Mouse (Mus musculus) megakaryocyte-erythroid progenitor cell, adult 5-6 weeks (primary cell): Measurements from ENCODE around the gene Gldc. TPM values are rescaled to one million over a fixed set of nuclear protein-coding genes. Genes with fewer than 3 reads are reported as not detected.

Experiments used
- ATAC-seq: replicated peaks from 2 replicates; pipeline ENCODE4 v1.8.0; 2016; ENCODE audit warnings: mild to moderate bottlenecking, inconsistent platforms; ENCODE audit not compliant: severe bottlenecking, poor library complexity, low FRiP score, low TSS enrichment
- total RNA-seq, 2 experiments: library from RNA; stranded (forward) in 1 of 2; stranded (reverse) in 1 of 2; fragments of 200-1000, 215-1000 nt in 1 of 2; fragments of >200 nt in 1 of 2; fragmentation: Nextera tagmentation in 1 of 2; gene quantifications; 2 replicates each; pipeline ENCODE4 v1.2.3; 2014 to 2017

Gldc gene
- total RNA-seq, 2 experiments from 2014 or later, result not detected

DNA sequence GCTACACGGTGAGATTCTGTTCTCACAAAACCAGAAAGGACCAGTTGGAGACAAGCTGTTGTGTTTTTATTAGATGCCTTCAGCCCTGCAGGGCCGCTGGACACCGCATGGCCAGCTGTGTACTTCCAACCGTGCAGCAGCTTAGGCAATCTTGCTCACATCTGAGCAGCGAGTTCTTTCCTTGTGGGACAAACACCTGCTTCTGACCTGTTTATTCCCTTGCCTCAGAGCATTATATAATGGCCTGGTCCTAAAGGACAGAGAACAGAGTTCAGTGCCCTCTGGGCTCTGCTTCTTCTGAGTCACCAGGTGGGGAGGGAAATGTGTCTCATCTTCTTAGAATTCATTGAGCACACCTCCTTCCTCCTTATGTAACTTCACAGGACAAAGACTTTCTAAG, 12.4 kb downstream of the Gldc start:
- no peak for ATAC-seq

DNA sequence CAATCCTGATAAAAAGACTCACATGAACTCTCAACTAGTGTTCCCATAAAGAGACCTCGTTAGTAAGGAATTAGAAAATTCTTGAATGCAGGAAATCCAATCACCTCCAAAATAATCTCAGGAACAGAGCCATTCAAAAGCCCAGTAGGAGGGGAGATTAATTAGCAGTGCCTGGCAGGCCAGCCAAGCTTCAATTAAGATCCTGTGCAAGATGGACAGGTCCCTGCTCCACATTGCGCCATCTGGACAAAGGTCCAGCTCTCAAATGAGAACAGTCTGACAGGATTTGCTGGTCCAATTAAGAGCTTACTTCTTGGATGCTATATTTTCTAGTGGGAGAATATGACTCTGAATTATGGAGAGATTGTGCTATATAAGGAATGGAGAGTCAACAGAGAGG, 15.2 kb downstream of the Gldc start:
- ATAC-seq, result no peak

DNA sequence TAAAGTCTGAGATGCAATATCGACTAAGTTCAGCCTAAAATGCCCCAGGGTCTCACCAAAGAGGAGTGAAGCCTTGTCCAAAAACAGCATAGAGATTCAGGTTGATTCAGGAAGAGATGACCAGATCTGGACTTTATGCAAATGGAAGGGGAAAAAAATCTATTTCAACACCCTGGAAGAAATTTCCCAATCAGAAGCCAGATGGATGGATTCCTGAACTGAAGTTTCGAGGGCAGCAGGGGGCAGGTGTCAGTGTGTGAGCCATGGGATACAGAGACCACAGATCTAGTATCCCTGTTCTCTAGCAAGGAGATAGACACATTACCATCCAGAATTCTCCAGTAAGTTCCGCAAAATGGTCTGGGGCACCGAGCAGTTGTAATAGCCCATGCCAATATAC, 17.0 kb downstream of the Gldc start:
- ATAC-seq, result no peak

DNA sequence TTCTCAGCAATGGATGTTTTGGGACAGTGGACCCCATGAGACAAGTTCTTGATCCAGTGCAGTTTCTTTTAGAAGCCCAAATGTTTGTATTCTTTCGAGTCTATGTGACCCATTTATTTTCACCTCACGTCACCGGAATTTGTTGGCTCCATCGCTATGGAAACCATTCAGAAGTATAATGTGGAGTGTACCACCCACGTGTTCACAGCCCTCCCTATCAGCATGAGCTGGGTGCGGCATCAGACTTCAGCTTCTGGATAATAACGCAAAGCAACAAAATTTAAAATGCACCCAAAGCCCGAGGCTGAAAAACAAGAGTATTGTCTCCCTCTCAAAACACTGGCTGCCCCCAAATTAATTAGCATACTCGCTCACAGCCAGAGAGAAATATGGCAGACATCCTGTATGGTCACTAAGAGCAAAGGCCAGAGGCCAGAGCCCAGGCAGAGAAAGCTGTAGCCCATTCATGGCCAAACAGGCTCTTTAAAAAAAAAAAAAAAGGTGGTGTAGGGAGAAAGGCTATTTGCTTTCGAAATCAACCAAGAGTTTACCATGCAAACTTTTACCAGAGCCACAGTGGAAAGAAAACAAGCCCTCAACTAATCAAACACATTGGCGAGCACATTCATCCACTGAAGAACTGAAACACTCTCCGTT, 18.1 kb downstream of the Gldc start:
- no peak for ATAC-seq

DNA sequence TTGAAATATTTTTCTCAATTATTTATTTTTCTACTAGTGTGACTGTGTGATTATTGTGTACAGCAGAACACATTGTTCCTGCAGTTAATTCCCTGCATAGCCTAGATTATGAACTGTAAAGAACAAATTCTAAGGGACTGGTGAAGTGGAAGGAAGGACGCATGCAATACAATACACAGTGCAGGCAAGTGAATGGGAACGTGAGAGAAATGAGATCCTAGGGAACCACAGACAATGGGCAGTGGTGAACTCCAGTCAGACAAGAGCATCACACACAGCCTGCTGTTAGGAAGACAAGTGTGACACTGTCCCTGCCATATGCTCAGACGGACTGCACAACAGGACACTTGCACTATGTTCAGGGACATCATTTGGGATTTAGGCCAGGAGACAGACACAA, 21.5 kb downstream of the Gldc start:
- ATAC-seq, result no peak

DNA sequence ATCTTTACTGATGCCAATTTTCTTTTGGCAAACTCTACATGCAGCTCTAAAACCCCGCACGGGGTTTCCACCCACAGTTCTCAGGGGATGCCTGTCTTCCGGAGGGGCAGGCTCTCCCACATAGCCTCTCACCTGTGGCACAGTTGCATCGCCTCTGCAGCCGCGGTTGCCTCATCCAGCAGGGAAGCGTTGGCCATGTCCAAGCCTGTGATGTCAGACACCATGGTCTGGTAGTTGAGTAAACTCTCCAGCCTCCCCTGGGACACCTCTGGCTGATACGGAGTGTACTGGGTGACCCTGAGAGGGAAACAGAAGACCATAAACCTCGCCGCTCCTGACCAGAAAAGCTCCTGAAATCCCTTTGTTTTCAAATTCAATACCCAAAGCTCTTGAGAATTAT, 23.9 kb downstream of the Gldc start:
- no peak for ATAC-seq

DNA sequence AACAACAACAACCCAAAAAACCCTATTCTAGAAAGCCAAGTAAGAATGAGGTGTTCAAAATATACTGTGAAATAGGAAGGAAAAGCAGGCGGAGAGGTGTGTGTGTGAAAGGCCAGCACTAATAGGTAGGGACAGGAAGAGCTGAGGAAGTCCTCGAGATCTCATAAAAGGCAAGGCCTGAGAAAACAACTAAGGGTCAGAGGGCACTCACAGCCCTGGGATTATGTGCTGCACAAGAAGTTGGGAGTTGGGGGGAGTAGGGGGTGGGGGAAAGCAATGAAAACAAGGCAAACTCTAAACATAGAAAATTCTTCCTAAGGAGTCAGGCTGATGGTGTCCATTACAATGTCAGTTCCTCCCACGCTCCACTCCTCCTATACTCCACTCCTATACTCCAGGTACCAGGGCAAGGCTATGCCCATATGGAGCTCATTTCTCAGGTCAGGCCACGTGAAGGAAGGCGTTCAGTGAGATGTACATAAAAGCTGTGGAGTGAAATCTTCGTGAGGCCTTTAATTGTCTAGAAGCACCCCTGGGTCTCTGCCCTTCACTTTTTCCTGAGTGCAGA, 25.9 kb downstream of the Gldc start:
- no peak for ATAC-seq

DNA sequence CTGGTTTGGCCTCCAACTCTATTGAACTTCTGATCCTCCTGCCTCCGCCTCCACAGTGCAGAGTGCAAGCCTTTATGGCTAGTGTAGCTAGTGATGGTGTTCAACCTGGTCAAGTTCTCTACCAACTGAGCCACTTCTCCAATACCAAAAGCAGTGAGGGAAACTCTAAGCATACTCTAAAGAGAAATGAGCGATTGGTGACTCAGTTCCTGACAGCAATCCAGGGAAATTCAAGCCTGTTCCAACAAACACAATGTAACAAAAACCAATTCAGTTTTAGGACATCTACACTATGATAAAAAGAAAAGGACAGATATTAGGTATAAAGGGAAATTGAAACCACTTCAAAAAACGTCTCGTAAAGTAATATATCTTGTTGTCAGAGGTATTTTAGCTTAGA, 27.9 kb downstream of the Gldc start:
- no peak for ATAC-seq

DNA sequence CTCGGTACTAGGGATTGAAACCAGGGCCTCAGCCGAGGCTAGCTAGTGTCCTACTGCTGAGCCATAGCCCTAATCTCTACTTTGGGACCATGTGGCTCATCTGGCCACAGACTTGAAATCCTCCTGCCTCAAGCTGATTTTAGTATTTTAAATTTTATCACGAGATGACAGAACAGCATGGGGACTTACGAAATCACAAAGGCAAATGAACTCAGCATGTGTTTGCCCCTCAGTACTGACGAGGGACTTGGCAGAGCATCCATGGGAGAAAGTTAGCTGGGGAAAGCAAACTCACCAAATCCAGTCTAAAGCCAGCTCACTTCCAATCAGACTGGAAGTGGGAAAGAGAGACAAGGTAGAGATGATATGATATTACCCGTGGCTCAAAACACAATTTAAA, 28.5 kb downstream of the Gldc start:
- ATAC-seq, result no peak

DNA sequence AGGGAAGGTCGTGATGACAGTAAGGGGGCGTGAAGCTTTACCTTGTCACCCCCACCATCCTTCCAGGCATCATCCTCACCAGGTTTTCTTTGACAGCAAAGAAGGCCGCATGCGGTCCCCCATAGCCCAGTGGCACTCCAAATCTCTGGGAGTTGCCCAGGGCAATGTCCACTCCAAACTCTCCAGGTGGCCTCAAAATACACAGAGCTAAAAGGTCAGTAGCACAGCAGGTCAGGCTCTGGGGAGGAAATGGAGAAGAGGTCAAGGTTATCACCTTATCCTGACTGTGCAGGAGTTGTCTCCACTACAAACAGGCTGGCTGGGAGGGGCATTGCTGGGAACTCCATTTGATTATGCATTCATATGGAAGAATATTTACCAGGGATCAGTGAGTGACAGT, 30.1 kb downstream of the Gldc start:
- no peak for ATAC-seq

DNA sequence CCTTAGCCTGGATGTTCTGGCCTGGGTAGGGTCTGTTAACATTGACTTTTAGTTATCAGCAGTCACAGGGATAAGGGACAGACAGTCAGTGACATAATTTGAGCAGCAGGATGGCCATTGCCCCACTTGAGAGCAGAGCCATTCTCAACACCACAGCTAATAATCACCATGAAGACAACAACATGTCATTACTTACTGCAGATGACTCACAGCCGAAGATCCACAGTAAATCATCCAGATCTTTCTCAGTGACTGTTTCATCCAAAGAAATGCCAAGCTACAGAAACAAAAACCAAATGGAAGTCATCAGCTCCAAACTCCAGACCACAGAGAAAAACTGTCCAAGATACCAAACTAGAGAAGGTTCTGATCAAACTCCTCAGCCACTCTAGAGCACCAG, 38.9 kb downstream of the Gldc start:
- no peak for ATAC-seq

DNA sequence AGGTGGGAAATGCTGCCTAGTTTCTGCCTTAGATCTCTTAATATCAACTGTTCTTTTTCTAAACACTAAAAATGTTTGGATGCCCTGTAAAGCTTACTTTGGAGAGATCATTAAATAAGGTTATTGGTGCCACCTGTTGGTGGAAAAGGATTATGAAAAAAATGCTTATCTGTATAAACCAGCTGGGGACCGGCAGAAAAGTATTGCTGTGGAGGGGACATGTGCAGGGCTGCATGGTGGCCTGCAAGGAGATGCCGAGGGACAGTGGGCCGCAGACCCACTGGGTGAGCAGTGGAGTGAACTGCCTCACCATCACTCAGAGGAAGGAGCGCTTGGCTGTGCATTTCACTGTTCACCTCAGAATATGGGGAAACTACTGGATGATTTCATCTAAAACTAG, 47.1 kb downstream of the Gldc start:
- ATAC-seq, result peak; percentile 83

DNA sequence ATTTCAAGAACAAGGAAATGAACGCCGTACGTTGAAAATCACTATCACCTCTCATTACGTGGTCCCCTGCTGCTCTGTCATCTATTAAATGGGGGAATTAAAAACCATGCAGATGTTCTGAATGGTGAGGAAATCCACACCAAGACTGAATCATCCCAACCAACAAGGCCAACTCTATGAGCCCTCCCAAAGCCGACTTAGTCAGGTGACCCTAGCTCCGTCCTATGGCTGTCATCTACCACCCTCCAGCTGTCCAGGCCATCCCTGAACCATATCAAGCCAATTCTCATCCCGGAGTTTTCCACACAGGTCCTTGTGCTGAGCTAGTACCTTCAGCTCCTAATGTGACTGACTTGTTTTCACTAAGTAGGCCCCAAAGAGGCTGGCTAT, 49.6 kb downstream of the Gldc start:
- no peak for ATAC-seq

DNA sequence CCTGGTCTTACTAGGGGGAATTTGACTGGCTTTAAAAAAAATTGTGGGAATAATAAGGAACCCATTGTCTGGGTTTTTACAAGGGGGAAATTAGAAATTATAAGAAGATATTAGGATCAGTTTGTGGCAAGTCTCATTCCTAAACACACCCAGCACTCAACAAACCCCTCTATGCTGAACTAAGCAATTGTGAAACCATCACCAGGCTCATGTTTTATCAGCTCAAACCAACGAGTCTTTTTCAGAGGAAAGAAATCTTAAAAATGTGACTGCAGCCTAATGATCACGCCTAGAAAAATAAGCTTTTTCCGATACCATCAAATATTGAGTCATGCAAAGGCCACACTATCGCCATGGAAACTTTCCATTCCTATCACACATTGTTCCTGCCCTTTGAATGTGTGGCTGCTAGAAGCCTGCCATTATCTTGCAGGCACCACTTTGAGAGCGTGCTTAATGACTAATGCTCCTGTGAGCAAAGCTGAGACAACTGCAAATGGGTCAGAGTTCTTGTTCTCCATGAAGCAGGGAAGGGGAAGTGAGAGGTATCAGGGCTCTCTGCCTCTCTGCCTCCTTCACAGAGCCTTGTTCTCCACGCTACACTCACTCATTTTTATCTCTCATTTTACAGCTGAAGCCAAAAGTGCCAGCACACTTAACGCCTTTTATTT, 50.1 kb downstream of the Gldc start:
- ATAC-seq, result no peak; the same call in 1 of the 2 replicates

DNA sequence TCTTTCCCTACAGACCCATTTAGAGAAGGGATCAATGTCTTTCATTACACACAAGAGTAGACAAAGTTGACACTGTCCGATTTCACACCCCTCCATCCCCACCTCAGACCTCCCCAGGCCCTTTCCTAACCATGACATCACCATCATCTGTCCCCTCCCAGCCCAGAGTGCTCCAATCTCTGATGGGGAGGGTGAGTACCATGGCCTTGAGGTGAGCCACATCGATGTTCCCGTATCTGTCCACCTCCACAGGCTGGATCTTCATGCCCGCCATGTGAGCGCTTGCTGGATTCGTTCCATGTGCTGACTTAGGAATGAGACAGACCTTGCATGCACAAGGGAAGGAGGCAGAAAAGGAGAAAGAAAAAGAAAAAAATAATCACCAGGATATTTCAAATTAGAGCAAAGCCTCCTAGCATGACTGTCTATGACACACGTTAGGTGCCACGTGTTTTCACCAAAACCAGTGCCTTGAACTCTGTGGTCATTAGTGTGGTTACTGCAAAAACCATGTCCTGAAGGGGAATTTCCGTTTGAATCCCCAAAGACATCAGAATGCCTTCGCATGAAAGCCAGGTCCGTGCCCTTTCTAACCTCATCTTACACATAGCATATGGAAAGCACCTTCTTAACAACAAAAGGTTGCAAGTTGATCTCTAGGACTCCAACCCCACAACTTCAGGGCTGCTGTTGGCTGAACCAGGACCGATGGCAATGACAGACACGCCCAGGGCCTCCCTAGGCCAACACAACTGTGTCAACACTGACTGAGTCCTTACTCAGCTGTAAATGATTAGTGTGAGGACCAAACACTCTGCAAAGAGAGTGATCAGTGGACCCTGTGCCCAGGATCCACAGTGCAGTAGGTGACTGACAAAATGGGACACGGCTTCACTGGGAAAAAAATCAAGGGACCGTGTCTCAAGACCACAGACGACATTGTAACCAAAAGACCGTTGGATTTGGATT, 56.6 kb downstream of the Gldc start:
- ATAC-seq, result no peak

DNA sequence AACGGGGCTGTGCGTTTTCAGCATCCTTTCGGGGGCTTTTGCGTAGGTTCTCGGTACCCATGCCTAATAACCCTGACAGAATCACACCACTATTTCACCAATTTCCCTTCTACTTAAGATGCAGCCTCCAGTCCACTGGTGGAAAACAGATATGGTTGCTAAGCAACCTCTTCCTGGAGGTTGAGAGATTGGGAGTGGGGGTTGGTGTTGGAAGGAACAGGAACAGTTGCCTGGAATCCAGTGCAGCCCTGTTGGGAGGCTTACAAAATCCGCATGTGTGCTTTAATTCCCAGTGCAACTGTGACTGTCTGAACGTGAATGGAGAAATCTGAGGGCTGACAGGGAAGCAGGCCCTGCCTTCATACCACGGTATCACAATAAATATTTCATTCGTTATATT, 57.5 kb downstream of the Gldc start:
- ATAC-seq, result no peak

DNA sequence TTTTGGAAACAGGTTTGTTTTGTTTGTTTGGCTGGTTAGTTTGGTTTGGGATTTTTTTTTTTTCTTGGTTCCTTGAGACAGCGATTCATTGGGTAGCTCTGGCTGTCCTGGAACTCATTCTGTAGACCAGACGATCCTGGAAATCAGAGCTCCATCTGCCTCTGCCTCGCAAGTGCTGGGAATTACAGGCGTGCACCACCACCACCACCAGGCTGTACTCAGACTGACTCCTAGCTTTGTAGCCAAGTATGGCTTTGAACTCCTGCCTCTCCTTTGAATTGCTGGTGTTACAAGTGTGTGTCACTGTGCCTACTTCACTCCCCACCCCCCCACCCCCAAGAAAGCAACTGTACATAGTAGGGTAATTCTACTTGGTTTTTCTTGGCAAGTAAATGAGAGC, 58.0 kb downstream of the Gldc start:
- no peak for ATAC-seq

DNA sequence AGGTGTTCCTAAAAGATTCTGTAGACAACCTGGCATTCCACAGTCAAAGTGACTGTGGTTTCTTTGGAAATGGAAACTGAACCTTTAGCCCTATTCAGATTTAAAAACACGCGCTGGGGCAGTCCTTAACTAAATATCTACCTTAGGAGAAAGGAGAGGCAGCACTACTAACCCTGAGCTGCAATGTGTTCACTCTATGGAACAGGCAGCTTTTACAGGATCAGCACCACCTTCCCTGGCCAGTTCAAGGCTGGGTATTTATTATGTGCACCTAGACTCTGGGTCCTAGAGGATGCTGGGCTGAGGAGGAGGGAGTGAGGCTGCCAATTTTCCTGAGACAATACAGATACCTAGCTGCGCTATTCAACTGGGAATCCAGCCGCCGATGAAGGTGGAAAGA, 59.6 kb downstream of the Gldc start:
- ATAC-seq, result no peak

DNA sequence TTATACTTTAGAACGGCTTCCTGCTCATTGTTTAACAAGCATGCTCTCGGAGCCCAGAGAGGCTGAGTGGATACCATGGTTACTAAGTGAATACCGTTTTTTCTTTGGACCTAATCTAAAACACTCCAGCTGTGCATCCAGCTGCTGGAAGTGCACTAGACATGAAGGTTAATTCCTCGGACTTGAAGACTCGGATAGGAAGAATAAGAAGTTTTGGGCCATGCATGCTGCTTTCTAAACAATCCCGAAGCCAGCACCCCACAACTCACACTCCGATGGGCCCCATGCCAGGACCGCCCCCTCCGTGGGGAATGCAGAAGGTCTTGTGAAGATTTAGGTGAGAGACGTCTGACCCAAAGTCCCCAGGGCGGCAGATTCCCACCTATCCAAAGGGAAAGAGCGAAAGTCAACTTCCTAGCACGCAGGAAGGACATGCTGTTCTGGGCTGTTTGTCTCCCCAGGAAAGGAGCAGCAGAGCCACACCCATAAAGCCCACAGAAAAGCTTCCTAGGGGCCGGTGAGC, 60.2 kb downstream of the Gldc start:
- ATAC-seq, result no peak
